Mouse (Mus musculus) intestine, postnatal 0 days (tissue): ENCODE data around the gene Gm28539. TPM values are rescaled to one million over a fixed set of nuclear protein-coding genes. Genes with fewer than 3 reads are reported as not detected.
"Not testable (repeated sequence)": the region's sequence is repeated elsewhere in the genome, so short reads cannot be mapped to it uniquely, and the experiment has no call there.

Source experiments
- ATAC-seq: fragments of 200-750 bp; cut with Nextera tagmentation; 2 replicates; pipeline ENCODE4 v1.8.0; 2017; ENCODE audit warnings: mild to moderate bottlenecking, moderate TSS enrichment, moderate library complexity
- H3K27ac ChIP-seq: fragments of 300-500 bp; sonication (generic); 2 replicates; pipeline ENCODE4 v1.5.1; 2014; ENCODE audit warnings: mild to moderate bottlenecking, low read depth, low read length, moderate library complexity
- H3K27me3 ChIP-seq: fragments of 300-500 bp; sonication (generic); replicated peaks from 2 replicates; pipeline ENCODE4 v1.6.1; 2014; ENCODE audit warnings: low read length, mixed read lengths; ENCODE audit not compliant: control insufficient read depth, insufficient read depth
- H3K36me3 ChIP-seq: fragments of 300-500 bp; sonication (generic); 2 replicates; pipeline ENCODE4 v1.6.1; 2014; ENCODE audit warnings: mild to moderate bottlenecking, moderate library complexity; ENCODE audit not compliant: control insufficient read depth, insufficient read depth
- H3K4me1 ChIP-seq: fragments of 300-500 bp; sonication (generic); replicated peaks from 2 replicates; pipeline ENCODE4 v1.6.1; 2014; ENCODE audit warnings: antibody characterized with exemption, low read length, mixed read lengths; ENCODE audit not compliant: control insufficient read depth, insufficient read depth
- H3K4me2 ChIP-seq: fragments of 300-500 bp; sonication (generic); replicated peaks from 2 replicates; pipeline ENCODE4 v1.6.1; 2014; ENCODE audit warnings: low read depth, mild to moderate bottlenecking, moderate library complexity
- H3K4me3 ChIP-seq: fragments of 300-500 bp; sonication (generic); 2 replicates; pipeline ENCODE4 v1.5.1; 2014; ENCODE audit warnings: low read depth, low read length
- H3K9ac ChIP-seq: fragments of 300-500 bp; sonication (generic); 2 replicates; pipeline ENCODE4 v1.6.1; 2014; ENCODE audit warnings: mild to moderate bottlenecking, low read depth, low read length
- H3K9me3 ChIP-seq: fragments of 300-500 bp; sonication (generic); 2 replicates; pipeline ENCODE4 v1.6.1; 2016; ENCODE audit warnings: mixed run types; ENCODE audit not compliant: control insufficient read depth
- CTCF ChIP-seq: sonication (generic); IDR thresholded peaks from 2 replicates; pipeline ENCODE4 v1.5.1; 2016; ENCODE audit warnings: low read depth, mild to moderate bottlenecking, control low read depth, antibody characterized with exemption, moderate library complexity
- WGBS: fragments of 180-500 bp; shearing (Covaris S2); extraction: QIAGEN DNeasy Blood & Tissue Kit; methylation state at CpG from one replicate; pipeline ENCODE4 v1.1.7; 2014; 5-methylcytosine and 5-hydroxymethylcytosine counted together
- polyA plus RNA-seq: library from polyadenylated mRNA; unstranded; fragments of >200 nt; fragmentation: Nextera tagmentation; extraction: Ambion mirVana; gene quantifications from 2 replicates; pipeline ENCODE4 v1.2.1, GENCODE M21; 2015

The Gm28539 gene
- polyA plus RNA-seq, 1 experiment from 2014 or later: not detected

DNA sequence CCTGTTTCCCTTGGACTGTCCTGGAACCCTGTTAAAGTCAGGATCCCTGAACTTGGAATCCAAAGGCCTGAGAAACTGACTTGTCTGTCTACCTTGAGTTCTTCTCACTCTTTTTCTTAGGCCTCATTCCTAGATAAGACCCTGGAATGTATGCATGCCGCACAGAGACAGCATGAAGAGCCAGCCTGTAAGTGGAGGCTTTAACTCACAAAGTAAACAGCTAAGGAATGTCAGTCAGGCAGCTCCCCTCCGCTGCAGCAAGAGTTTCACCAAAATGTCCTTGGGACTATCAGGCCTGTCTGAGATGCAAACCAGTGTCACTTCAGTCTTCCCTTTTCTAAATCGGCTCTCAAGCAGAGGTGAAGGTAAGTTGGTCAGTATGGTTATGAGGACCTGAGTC lies 134.5 kb downstream of the Gm28539 start:
- no peak overlapping the region for H3K4me2 ChIP-seq
- H3K27me3 ChIP-seq: no peaks in the 10 kb centered on the region
- no peak overlapping the region for H3K27ac ChIP-seq
- no peak overlapping the region for H3K4me3 ChIP-seq
- H3K4me1 ChIP-seq: no peaks in the 10 kb centered on the region
- WGBS: 24% methylated on average over 3 of the region's 3 CpGs
- H3K9ac ChIP-seq: no peak overlapping the region
- TF ChIP-seq CTCF: no peak
- H3K9me3 ChIP-seq: no peaks in the 10 kb centered on the region
- no peak for ATAC-seq
- peaks cover 31% of the 10 kb centered on the region for H3K36me3 ChIP-seq

DNA sequence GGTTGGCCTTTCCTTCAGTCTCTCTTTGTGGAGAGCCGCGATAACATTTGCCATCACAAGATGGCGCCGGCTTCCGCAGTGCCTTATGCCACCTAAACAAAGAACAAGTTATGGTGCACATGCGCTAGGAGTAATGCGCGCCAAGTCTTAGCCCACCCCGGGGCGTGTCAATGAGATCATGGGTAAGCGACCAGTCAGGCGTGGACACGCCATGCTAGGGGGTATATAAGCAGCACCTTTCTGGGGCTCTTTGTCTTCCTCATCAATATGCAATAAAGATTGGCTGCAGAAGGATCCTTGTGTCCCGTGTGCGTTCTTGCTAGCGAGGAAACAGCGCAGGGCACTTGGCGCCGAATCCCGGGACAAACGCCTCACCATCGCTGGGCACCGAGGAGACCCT lies 139.3 kb downstream of the Gm28539 start:
- 86% methylated on average over 23 of the region's 23 CpGs for WGBS
- H3K9ac ChIP-seq, H3K4me1 ChIP-seq, H3K27me3 ChIP-seq, ATAC-seq, H3K4me3 ChIP-seq, H3K27ac ChIP-seq, H3K4me2 ChIP-seq, H3K9me3 ChIP-seq: not testable (repeated sequence)
- H3K36me3 ChIP-seq: peaks cover 12% of the 10 kb centered on the region

DNA sequence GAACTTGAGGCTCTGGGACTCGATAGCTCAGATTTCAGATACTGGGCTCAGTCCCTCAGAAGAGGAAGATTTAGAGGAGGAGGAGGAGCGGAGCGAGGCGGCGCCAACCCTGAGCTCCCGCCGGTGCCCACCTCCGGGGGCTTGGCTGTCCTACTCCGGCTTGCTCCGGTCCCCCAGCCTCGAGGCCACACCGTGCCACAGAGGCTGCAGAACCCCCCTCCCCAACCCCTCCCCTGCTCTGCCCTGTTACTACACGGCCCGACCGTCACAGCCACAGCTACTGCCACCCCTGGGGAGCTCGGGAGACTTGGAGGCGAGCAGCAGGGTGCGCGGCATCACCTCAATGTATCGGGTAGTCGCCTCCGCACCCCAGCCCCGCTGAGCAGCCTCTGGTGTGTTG lies 139.9 kb downstream of the Gm28539 start:
- 0 out of 2 replicates have a peak, but pooled peaks cover 5% of the 10 kb centered on the region for H3K9me3 ChIP-seq
- H3K27ac ChIP-seq: no peak overlapping the region
- ATAC-seq: no peak
- H3K4me3 ChIP-seq: no peak overlapping the region
- H3K4me1 ChIP-seq: no peaks in the 10 kb centered on the region
- H3K36me3 ChIP-seq: peaks cover 5% of the 10 kb centered on the region
- 80% methylated on average over 23 of the region's 23 CpGs for WGBS
- no peak for TF ChIP-seq CTCF
- no peaks in the 10 kb centered on the region for H3K27me3 ChIP-seq
- no peak overlapping the region for H3K9ac ChIP-seq
- H3K4me2 ChIP-seq: no peak overlapping the region

DNA sequence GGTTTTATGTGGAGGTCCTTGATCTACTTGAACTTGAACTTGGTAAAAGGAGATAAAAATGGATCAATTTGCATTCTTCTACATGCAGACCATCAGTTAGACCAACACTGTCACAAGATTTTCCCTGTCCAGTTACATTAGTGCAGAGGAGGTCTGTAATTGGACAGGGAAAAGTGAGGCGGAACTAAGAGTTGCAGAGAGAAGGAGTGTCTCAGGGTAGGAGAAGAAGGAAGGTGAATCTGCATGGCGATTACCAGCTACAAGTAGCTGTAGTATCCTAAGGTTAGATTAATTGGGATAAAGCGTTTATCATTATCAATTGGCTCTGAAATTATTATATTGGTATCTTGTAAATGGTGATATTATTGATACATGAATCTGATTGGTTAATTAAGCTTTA lies 150.0 kb downstream of the Gm28539 start:
- WGBS: 94% methylated on average over 3 of the region's 3 CpGs
- H3K27me3 ChIP-seq: no peaks in the 10 kb centered on the region
- H3K9me3 ChIP-seq: no peaks in the 10 kb centered on the region
- no peak for TF ChIP-seq CTCF
- no peaks in the 10 kb centered on the region for H3K4me1 ChIP-seq
- H3K4me3 ChIP-seq: no peak overlapping the region
- H3K36me3 ChIP-seq: no peaks in the 10 kb centered on the region
- no peak overlapping the region for H3K27ac ChIP-seq
- no peak overlapping the region for H3K4me2 ChIP-seq
- no peak overlapping the region for H3K9ac ChIP-seq
- no peak for ATAC-seq

DNA sequence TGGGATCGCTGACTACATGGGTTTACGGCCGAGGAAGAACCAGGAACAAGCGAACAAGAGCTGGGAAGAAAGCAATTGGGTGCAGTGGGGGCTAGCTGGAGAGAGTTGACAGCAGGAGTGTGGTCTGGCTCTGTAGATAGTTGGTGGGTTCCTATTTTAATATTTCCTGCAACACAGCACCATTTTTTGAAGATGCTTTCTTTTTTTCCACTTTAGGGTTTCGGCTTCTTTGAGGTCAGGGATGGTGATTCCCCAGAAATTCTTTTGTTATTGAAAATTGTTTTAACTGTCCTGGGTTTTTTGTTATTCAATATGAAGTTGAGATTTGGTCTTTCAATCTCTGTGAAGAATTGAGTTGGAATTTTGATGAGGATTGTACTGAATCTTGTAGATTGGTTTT lies 150.5 kb downstream of the Gm28539 start:
- Histone ChIP-seq H3K4me1 (no peaks in the 10 kb centered on the region), H3K27me3 (no peaks in the 10 kb centered on the region), H3K27ac (no peak overlapping the region), H3K4me3 (no peak overlapping the region), H3K36me3 (no peaks in the 10 kb centered on the region), H3K9me3 (no peaks in the 10 kb centered on the region), H3K4me2 (no peak overlapping the region), H3K9ac (no peak overlapping the region)
- no peak for TF ChIP-seq CTCF
- no peak for ATAC-seq
- WGBS: 94% methylated on average over 5 of the region's 5 CpGs

DNA sequence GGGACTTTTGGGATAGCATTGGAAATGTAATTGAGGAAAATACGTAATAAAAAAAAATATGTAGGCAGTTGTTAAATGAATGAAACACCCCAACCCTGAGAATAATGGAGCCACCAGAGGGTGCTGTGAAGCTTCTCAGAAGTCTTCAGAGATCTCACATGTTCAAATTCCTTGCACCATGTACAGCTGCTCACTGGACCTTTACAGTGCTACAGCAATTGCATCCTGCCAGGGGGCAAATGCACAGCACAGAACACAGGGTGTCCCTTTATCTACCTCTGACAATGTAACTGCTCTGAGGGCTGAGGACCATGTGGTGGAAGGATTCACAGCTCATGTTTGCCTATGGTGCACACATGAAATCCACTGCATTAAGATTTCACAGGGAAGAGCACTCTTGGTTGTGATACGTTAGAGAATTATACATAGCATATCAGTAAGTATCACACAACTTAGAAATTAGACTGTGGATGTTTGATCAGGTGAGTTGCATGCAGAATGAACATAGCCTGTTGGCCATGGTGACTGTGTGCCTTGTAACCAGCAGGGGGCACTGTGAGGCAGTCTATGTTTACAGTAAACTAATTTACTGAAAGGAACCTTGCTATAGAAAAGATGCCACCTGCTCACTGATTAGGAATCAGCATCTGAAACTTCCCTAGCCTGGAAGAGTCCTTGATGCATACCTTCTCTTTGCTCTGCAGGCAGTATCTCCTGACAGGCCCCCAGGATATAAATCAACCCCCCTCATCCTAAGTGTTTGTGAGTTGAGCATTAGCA lies 166.4 kb downstream of the Gm28539 start:
- not testable (repeated sequence) for H3K9me3 ChIP-seq, H3K4me1 ChIP-seq, H3K4me3 ChIP-seq, ATAC-seq, H3K27me3 ChIP-seq, H3K27ac ChIP-seq, H3K36me3 ChIP-seq, H3K9ac ChIP-seq, H3K4me2 ChIP-seq
- peak; percentile 64 for TF ChIP-seq CTCF
- 41% methylated on average over 2 of the region's 2 CpGs for WGBS

DNA sequence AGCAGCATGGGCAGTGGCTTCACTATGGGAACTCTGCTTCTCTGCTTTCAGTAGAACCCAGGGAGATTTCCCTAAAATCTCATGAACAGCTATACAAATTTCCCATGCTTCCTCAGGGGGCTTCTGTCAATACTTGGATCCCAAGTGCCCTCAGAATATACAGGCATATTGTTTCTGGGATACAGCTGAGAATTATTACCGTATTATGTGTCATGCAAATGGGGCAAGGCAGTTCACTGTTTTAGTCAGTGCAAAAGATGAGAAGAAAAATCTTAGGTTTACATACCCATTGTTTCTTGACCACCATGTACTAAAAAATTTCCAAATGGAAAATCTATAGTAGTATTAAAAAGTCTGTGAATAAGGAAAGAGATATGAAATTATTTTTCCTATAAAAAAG lies 167.4 kb downstream of the Gm28539 start:
- H3K4me2 ChIP-seq: no peak overlapping the region
- 90% methylated on average over 1 of the region's 1 CpGs for WGBS
- H3K4me3 ChIP-seq: no peak overlapping the region
- H3K27me3 ChIP-seq: no peaks in the 10 kb centered on the region
- ATAC-seq: no peak
- no peak overlapping the region for H3K27ac ChIP-seq
- no peak overlapping the region for H3K9ac ChIP-seq
- H3K9me3 ChIP-seq: no peaks in the 10 kb centered on the region
- no peaks in the 10 kb centered on the region for H3K36me3 ChIP-seq
- no peak for TF ChIP-seq CTCF
- no peaks in the 10 kb centered on the region for H3K4me1 ChIP-seq
